Mouse (Mus musculus) brown adipose tissue, adult 24 weeks (tissue): ENCODE measurements around the gene Ablim2. TPM values are rescaled to one million over a fixed set of nuclear protein-coding genes. Genes with fewer than 3 reads are reported as not detected.
A peak's percentile ranks its signal among the peaks of the same experiment; 100 is the strongest.

Experiments used
- H3K27ac ChIP-seq: fragments of 200-500 bp; replicated peaks from 2 replicates; pipeline ENCODE4 v1.5.1; 2012; ENCODE audit warnings: low read depth, mild to moderate bottlenecking, low read length
- H3K4me1 ChIP-seq: fragments of 200-500 bp; 2 replicates; pipeline ENCODE4 v1.6.1; 2012; ENCODE audit warnings: low read length, mixed read lengths; ENCODE audit not compliant: control insufficient read depth, insufficient read depth, insufficient read length
- H3K4me3 ChIP-seq: fragments of 200-500 bp; 2 replicates; pipeline ENCODE4 v1.5.1; 2012; ENCODE audit warnings: low read depth, mild to moderate bottlenecking, low read length, moderate library complexity; ENCODE audit not compliant: insufficient read depth
- polyA plus RNA-seq: library from polyadenylated mRNA; stranded (reverse); fragments of >200 nt; gene quantifications from 2 replicates; pipeline ENCODE4 v1.2.4, GENCODE M21; 2012; ENCODE audit not compliant: missing spikeins, insufficient read depth, insufficient read length

The Ablim2 gene
- polyA plus RNA-seq, 1 experiment = 4.6 TPM

DNA sequence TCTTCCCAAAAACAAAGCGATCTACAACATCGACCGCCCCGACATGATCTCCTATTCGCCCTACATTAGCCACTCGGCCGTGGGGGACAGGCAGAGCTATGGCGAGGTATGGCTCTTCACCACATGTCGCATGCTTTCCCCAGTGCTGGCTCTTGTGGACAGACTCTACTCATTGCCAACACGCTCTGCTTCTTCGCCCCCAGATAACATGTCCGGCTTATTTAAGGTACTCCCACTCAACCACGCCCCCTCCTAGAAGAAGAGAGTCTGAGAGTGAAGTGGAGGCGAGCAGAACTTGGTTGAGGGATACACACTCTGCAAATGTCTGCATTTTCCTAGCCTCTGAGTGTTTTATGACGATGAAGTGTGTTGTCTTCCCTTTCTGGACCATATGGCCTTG is 79.3 kb downstream of the Ablim2 start:
- Histone ChIP-seq H3K4me1 (no peaks in the 10 kb centered on the region), H3K27ac (no peak overlapping the region), H3K4me3 (no peak overlapping the region)

DNA sequence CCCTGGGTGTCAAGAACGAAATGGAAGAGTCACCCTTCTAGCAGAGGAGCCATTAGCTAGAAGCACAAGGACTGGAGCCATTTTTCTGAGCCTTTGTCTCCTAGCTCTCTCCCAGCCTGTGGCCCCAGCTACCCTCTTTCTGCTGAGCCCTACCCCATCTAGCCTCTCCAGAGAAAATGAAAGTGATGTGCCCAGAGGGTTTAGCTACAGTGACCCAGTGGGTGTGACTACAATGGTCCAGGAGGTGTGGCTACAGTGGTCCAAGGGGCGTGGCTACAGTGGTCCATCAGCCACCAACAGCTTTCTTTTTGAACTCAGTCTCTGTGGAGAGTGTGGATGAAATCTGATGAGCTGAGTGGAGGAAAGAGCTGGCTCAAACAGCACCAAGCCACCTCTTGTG is 81.6 kb downstream of the Ablim2 start:
- H3K4me1 ChIP-seq = no peaks in the 10 kb centered on the region
- no peak overlapping the region for H3K4me3 ChIP-seq
- no peak overlapping the region for H3K27ac ChIP-seq

DNA sequence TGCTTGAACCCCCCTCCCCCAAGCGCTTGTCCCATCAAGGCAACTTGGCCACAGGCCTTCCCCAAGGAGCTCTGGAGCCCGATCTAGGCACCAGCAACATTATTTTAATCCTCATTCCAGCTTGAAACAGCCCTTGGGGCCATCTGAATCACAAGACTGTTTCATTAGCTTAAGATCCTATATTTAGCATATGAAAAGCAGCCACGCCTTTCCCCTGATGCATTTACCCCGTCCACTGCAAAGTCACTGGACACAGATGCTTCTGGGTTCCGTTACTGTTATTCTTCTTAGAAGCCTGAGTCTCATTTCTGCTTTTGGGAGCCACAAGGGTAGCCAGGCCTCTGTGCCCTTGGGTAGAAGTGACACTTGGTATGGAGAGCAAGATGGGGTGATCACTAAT is 93.8 kb downstream of the Ablim2 start:
- Histone ChIP-seq H3K4me1 (no peaks in the 10 kb centered on the region; the same call in 1 of the 2 replicates), H3K27ac (no peak overlapping the region), H3K4me3 (no peak overlapping the region)

- H3K27ac ChIP-seq = no peak overlapping the region
- no peak overlapping the region for H3K4me3 ChIP-seq
- H3K4me1 ChIP-seq = no peaks in the 10 kb centered on the region; the same call in 1 of the 2 replicates
These were observed 95.8 kb downstream of the Ablim2 start for GRCm38 (mm10) chr5:35853463-35853862.

DNA sequence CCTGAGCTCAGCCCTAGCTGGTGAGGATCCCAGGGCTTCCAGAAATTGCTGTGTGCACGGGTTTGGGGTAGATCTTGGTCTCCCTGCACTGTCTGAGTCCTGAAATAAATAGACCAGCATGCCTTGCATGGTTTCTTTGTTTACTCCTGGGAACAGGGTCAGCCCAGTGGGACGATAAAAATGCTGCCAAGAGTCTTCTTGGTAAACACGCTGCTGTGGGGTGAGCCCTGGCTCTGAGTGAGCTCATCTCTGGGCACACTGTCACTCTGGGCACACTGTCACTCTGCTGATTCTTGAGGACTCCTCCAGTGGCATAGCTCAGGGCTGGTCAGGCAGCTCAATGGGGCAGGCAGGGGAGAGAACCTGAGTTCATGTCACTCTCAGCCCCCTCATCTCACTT is 98.6 kb downstream of the Ablim2 start:
- Histone ChIP-seq H3K27ac (no peak overlapping the region), H3K4me3 (no peak overlapping the region), H3K4me1 (no peaks in the 10 kb centered on the region; the same call in 1 of the 2 replicates)

- Histone ChIP-seq H3K4me1 (no peaks in the 10 kb centered on the region; the same call in 1 of the 2 replicates), H3K4me3 (no peak overlapping the region), H3K27ac (no peak overlapping the region)
These were observed 100.4 kb downstream of the Ablim2 start for GRCm38 (mm10) chr5:35858069-35858468.

DNA sequence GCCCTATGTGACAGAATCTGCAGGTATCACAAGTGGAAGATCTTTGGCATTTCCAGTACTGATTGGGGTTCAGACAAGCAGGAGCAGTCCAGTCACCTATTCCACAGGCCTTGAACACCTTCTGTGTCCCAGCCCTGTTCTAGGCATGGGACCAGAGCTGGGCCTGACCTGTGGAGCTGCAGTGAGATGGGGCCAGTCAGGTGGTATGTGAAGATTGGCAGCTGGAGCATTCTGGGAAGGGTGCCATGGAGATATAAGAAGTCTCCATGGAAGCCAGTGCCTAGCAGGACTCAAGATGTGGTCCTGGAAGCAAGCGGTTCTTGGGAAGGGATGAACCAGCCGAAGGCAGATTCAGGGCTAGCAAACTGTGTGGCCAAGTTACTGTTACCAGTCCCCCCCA is 103.8 kb downstream of the Ablim2 start:
- Histone ChIP-seq H3K27ac (no peak overlapping the region), H3K4me1 (no peaks in the 10 kb centered on the region), H3K4me3 (no peak overlapping the region)

DNA sequence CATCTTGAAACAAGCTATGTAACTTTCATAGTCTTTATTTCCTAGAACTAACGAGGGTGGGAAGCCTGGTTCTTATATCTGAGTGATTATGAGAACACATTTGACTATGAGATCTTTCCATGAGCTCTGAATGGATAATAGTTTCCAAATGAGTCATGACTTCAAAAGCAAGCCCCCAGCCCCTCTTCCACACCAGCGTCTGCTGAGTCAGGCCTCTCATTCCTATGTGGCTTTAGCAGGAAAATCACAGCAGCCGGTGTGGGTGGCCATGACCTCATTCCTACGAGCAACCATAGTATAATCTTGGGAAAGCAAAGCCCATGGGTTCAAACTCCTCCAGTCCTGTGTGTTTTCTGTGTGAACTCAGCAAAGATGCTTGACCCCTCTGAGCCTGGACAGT is 112.3 kb downstream of the Ablim2 start:
- H3K27ac ChIP-seq = no peak overlapping the region
- H3K4me3 ChIP-seq = no peak overlapping the region
- no peaks in the 10 kb centered on the region for H3K4me1 ChIP-seq

DNA sequence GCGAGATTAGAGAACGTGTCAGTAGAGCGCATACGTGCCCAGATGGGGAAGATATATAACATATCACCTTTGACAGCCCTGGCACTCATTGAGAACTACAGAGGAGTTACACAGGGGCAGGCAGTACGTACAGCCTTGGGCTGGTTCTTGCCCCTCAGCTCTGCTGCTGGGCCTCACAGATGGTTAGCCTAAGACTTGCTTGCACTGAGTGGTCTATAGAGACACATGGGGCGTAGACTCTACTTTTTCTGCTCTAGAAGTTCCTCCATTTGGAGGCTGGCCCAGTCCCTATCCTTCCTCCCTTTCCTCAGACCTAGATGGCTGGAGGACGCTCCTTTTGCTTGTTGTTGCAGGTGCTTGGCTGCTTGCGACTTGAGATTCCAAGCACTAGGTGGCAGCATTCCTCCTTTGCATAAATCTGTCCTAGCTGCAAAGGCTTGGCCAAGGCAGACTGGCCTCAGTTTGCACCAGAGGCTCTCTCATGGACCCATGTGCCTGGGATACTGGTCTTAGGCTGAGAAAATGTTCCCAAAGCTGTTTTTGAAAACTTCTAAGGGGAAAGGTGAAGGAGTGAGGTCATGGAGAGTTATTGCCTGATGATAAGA is 112.8 kb downstream of the Ablim2 start:
- H3K27ac ChIP-seq = no peak overlapping the region
- H3K4me1 ChIP-seq = no peaks in the 10 kb centered on the region; the same call in 1 of the 2 replicates
- no peak overlapping the region for H3K4me3 ChIP-seq

DNA sequence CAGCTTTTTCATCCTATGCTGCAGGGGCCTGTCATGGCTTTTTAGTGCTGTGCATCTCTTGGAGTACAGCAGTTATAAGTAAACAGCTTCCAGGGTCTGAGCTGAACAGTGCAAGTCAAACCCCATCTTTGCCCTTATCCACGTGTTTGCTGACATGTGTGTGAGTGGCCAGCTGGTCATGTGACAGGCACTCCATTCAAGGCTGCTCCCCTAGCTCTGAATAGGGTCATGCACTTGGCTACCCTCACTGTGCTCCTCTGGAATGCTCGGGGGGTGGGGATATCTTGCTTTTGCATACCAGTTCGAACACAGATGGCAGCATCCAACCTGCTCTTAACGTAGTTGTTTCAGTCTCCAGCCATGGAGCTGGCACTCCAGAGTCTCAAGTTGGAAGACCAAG is 115.7 kb downstream of the Ablim2 start:
- H3K4me3 ChIP-seq = no peak overlapping the region
- no peak overlapping the region for H3K27ac ChIP-seq

DNA sequence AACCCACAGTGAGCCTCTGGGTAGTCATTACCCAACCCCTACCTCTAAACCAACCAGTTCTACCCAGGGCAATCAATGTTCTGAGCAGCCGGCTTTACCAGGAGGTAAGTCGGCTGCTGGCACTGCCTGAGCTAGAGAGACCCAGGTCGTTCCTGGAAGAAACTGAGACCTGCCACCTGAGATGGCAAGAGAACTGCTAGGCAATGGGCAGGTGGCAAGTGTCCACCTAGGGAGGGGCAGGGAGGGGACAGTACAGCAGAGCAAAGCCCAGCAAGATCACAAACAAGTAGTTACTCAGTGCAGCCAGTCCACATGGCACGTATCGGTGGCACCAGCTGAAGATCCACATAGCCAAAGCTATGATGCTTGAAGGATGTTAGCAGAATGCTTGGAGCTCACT is 118.6 kb downstream of the Ablim2 start:
- H3K27ac ChIP-seq = no peak overlapping the region
- peaks cover 25% of the 10 kb centered on the region for H3K4me1 ChIP-seq
- H3K4me3 ChIP-seq = no peak overlapping the region

More for the DNA sequence above, 115.7 kb downstream of the Ablim2 start:
- H3K4me1 ChIP-seq = peaks cover 11% of the 10 kb centered on the region; the same call in 1 of the 2 replicates

DNA sequence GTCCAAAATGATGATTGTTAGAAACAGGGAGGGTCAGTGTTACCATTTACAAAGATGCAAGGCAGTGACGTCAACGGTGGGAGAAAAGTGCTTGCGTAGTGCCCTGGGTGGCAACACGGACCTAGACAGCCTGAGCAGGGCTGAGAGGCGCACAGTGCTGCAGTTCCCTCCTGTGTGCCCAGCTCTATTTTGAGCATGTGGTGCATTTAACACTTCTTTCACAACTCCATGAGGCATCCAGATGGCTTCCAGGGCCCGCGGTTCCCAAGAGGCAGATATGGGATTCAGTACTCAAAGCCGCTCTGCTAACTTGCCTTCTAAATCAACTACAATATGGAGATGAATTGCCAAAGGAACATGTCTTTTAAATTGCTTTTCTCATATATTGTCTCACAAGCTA is 121.5 kb downstream of the Ablim2 start:
- peak overlapping the region; percentile 38; the same call in 1 of the 2 replicates for H3K27ac ChIP-seq
- H3K4me3 ChIP-seq = no peak overlapping the region
- peaks cover 32% of the 10 kb centered on the region for H3K4me1 ChIP-seq

DNA sequence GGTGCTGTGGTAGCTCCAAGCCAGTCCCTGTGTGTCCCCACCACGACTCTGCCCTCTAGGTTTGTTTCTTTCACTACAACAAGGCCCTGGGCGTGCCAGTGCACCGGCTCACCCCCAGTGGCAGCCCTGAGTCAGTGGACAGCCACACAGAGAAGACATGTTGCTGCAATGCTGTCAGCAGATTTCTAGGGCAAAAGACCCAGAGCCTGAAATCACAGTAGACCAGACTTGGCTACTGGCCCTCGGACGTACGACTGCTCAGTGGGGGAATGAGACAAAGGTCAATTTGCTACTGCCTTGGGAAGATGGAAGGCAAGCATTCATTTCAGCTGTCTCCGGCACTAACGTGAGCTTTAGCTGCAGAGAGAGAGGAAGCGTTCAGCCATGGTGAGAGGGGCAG is 124.7 kb downstream of the Ablim2 start:
- Histone ChIP-seq H3K4me3 (peak overlapping the region; percentile 15), H3K4me1 (peaks cover 21% of the 10 kb centered on the region), H3K27ac (peak overlapping the region; percentile 95)

GRCm38 (mm10) chr5:35884262-35884661 is 126.6 kb downstream of the Ablim2 start:
- Histone ChIP-seq H3K27ac (no peak overlapping the region), H3K4me1 (peaks cover 21% of the 10 kb centered on the region), H3K4me3 (no peak overlapping the region)

DNA sequence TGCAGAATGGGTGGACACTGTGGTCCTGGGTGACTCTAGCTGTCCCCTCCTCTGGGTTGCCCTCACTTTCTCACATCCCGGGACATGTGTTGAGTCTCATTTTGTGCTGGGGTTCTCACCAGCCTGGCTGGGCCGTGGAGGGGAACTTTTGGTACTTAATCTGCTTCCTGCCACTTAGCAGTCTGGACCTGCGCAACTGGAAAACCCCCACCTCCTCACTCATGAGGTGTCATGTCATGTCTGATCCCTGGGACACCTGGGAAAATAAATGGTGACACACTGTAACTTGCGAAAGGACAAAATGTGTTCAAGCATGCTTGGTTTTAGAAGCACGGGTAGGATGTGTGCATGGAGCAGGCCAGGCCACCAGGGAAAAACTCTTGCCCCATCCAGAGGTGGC is 127.0 kb downstream of the Ablim2 start:
- H3K4me3 ChIP-seq = no peak overlapping the region
- no peak overlapping the region for H3K27ac ChIP-seq
- peaks cover 20% of the 10 kb centered on the region for H3K4me1 ChIP-seq

GRCm38 (mm10) chr5:35888959-35889358 is 131.3 kb downstream of the Ablim2 start:
- Histone ChIP-seq H3K27ac (no peak overlapping the region), H3K4me1 (no peaks in the 10 kb centered on the region), H3K4me3 (no peak overlapping the region)
